Mouse (Mus musculus) myocyte (in vitro differentiated cells): ENCODE results near the gene Tmem189.

Source experiments
- CEBPB ChIP-seq: IDR thresholded peaks from 2 replicates; pipeline ENCODE4 v1.6.1; 2011; ENCODE audit warnings: mild to moderate bottlenecking, moderate library complexity; ENCODE audit not compliant: poor library complexity, insufficient read depth, severe bottlenecking
- E2F4 ChIP-seq: IDR thresholded peaks from one replicate; pipeline ENCODE4 v1.6.1; 2011; ENCODE audit warnings: mild to moderate bottlenecking, control low read depth, moderate library complexity; ENCODE audit not compliant: insufficient read depth
- MAX ChIP-seq: IDR thresholded peaks from one replicate; pipeline ENCODE4 v1.6.1; 2011; ENCODE audit warnings: low read depth, mild to moderate bottlenecking, control low read depth
- MYOG ChIP-seq, 3 experiments: IDR thresholded peaks; one replicate each; pipeline ENCODE4 v1.6.1; 2011; ENCODE audit warnings: control low read depth in 2 of 3, low read depth in 2 of 3, mild to moderate bottlenecking in 2 of 3; ENCODE audit not compliant: insufficient read length in 2 of 3, control insufficient read depth in 1 of 3, insufficient read depth in 1 of 3
- POLR2A ChIP-seq: IDR thresholded peaks from one replicate; pipeline ENCODE4 v1.6.1; 2011; ENCODE audit warnings: low read depth, mild to moderate bottlenecking, control low read depth, moderate library complexity; ENCODE audit not compliant: insufficient read length
- POLR2AphosphoS2 ChIP-seq: IDR thresholded peaks from one replicate; pipeline ENCODE4 v1.6.1; 2011; ENCODE audit warnings: low read depth, control low read depth; ENCODE audit not compliant: insufficient read length
- REST ChIP-seq: IDR thresholded peaks from one replicate; pipeline ENCODE4 v1.6.1; 2011; ENCODE audit warnings: mild to moderate bottlenecking, control low read depth, moderate library complexity; ENCODE audit not compliant: insufficient read depth, insufficient read length
- SRF ChIP-seq: IDR thresholded peaks from one replicate; pipeline ENCODE4 v1.6.1; 2011; ENCODE audit warnings: low read depth; ENCODE audit not compliant: control insufficient read depth, insufficient read length
- TCF12 ChIP-seq: IDR thresholded peaks from one replicate; pipeline ENCODE4 v1.6.1; 2011; ENCODE audit warnings: mild to moderate bottlenecking, control low read depth; ENCODE audit not compliant: poor library complexity, insufficient read depth, severe bottlenecking
- TCF3 ChIP-seq: IDR thresholded peaks from one replicate; pipeline ENCODE4 v1.6.1; 2011; ENCODE audit warnings: low read depth, control low read depth; ENCODE audit not compliant: insufficient read length
- USF1 ChIP-seq: IDR thresholded peaks from one replicate; pipeline ENCODE4 v1.6.1; 2011; ENCODE audit warnings: low read depth, mild to moderate bottlenecking, control low read depth, moderate library complexity

DNA sequence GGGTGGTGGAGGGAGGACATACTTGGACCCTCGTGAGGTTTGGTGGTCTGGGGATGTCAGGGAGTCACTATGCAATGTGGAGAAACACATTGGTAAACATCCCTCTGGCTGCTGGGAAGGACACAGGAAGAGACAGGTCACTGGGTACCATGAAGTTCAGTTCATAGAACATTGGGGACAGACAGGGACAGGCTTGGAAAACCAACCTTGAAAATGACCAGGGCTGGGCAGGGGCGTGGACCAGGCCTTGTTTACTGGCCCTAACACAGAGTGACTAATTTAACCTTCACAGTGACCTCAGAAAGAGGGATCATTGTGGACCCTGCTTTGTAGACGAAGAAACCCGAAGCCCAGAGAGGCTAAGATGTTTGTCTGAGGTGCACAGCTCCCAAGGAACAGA, 29.9 kb upstream of the Tmem189 start:
- no peak for TF ChIP-seq TCF3
- no peak for TF ChIP-seq TCF12
- TF ChIP-seq POLR2A: no peak
- TF ChIP-seq USF1: no peak
- TF ChIP-seq E2F4: no peak
- no peak for TF ChIP-seq REST
- no peak for TF ChIP-seq POLR2AphosphoS2
- no peak for TF ChIP-seq SRF
- no peak for TF ChIP-seq MYOG (IDR thresholded peaks at IDR 0.05; ENCODE audit: control insufficient read depth in 1 of 3, insufficient read depth in 1 of 3, insufficient read length in 2 of 3, low read depth in 2 of 3)
- no peak for TF ChIP-seq MAX
- TF ChIP-seq CEBPB: no peak
